Comparison of ENCODE assay signal across 21 mouse cellular contexts in the genomic region with DNA sequence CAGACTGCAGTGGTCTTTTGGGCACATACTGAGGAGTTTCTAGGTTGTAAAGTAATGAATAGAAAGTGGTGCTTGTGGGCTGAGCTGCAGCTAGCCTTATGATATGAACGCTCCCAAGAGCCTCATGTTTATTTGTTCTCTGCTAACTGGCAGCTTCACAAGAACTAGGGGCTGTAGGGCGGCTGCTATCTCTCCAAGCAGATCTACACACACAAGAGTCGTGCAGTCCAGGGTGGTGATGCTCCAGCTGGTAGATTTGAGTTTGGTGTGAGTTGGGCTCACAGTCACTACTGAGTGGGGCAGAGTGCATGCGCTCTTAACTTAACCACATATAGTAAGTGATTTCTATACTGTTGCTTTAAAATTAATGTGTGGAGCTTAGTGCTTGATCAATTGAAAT. TPM values are rescaled to one million over a fixed set of nuclear protein-coding genes. Genes with fewer than 3 reads are reported as not detected.
DNase-seq lines count a peak whose midpoint lies in the region; ATAC-seq and TF ChIP-seq lines count a peak whose summit lies in the region.
"Had no signal": no experiment of that assay in that cellular context is flagged by ENCODE, and none has a peak within 500 bp of the region (broad histone marks: within the 10 kb centered on the region; RNA-seq: fewer than 3 reads in every experiment).

No protein-coding gene starts in this region.

- H3K4me1 ChIP-seq in liver, embryonic 11.5 days (replicated peaks; ENCODE audit: control insufficient read depth, insufficient read depth, low read length), result no peaks in the 10 kb centered on the region; the same call in 1 of the 2 replicates
- H3K4me1 ChIP-seq in liver, postnatal 0 days (ENCODE audit: insufficient read depth), result no peaks in the 10 kb centered on the region
- 0 out of 2 replicates have a peak, but pooled peaks cover 3% of the 10 kb centered on the region for H3K4me1 ChIP-seq in liver, embryonic 13.5 days (replicated peaks)
- H3K4me1 ChIP-seq in liver, embryonic 14.5 days (replicated peaks; ENCODE audit: control insufficient read depth in 2 of 2, insufficient read depth in 2 of 2, low read length in 1 of 2), result no peaks in the 10 kb centered on the region
- H3K4me1 ChIP-seq: embryonic facial prominence, embryonic 12.5 days had no signal

- H3K36me3 ChIP-seq in liver, embryonic 11.5 days (ENCODE audit: control insufficient read depth, insufficient read depth, low read length), result no peaks in the 10 kb centered on the region
- peaks cover 3% of the 10 kb centered on the region; the same call in 1 of the 2 replicates for H3K36me3 ChIP-seq in liver, postnatal 0 days (replicated peaks; ENCODE audit: insufficient read depth, low read length)
- no peaks in the 10 kb centered on the region for H3K36me3 ChIP-seq in liver, embryonic 13.5 days
- H3K36me3 ChIP-seq in liver, embryonic 14.5 days (replicated peaks; ENCODE audit: control insufficient read depth, insufficient read depth, low read depth), result no peaks in the 10 kb centered on the region
- H3K36me3 ChIP-seq: embryonic facial prominence, embryonic 10.5 days; embryonic facial prominence, embryonic 12.5 days; forebrain, embryonic 15.5 days had no signal

- no peak for DNase-seq in liver, embryonic 11.5 days (ENCODE audit: low spot score)
- no peak for DNase-seq in liver, postnatal 0 days
- DNase-seq in liver, embryonic 13.5 days, result no peak
- DNase-seq in liver, embryonic 14.5 days (ENCODE audit: low read depth in 3 of 3, low spot score in 3 of 3), result no peak
- DNase-seq in MN1 (ENCODE audit: low spot score), result no peak
- no peak for DNase-seq in frontal cortex, postnatal 14 days (ENCODE audit: low spot score in 2 of 2)
- DNase-seq: adrenal gland, adult 8-10 months; adrenal gland, postnatal 14 days; adrenal gland, postnatal 36 days; cerebellum, adult 11-12 months; cerebellum, adult 2 months; cerebellum, adult 9-10 months; cerebellum, postnatal 10 days; cerebellum, postnatal 25 days had no signal

- no peak for TF ChIP-seq CTCF in liver, postnatal 0 days (IDR thresholded peaks at IDR 0.05; ENCODE audit: low read depth)
- no peak for TF ChIP-seq CTCF in liver, embryonic 14.5 days (IDR thresholded peaks at IDR 0.05; ENCODE audit: low read depth)

- no peak for TF ChIP-seq EP300 in liver, postnatal 0 days (IDR thresholded peaks at IDR 0.05; ENCODE audit: low read depth)
- no peak for TF ChIP-seq EP300 in liver, embryonic 14.5 days (IDR thresholded peaks at IDR 0.05; ENCODE audit: low read depth)

- H3K4me3 ChIP-seq in liver, embryonic 11.5 days (ENCODE audit: low read depth, low read length), result no peak overlapping the region
- H3K4me3 ChIP-seq in liver, postnatal 0 days (ENCODE audit: low read depth, low read length), result no peak overlapping the region
- no peak overlapping the region for H3K4me3 ChIP-seq in liver, embryonic 13.5 days (replicated peaks)
- H3K4me3 ChIP-seq in liver, embryonic 14.5 days (ENCODE audit: insufficient read depth in 1 of 2, low read depth in 2 of 2, low read length in 2 of 2), result no peak overlapping the region
- H3K4me3 ChIP-seq: embryonic facial prominence, embryonic 10.5 days; embryonic facial prominence, embryonic 12.5 days; forebrain, embryonic 13.5 days; forebrain, embryonic 15.5 days had no signal

- H3K27ac ChIP-seq in liver, embryonic 11.5 days (ENCODE audit: low read depth, low read length), result no peak overlapping the region
- H3K27ac ChIP-seq in liver, postnatal 0 days (ENCODE audit: low read depth), result no peak overlapping the region
- H3K27ac ChIP-seq in liver, embryonic 13.5 days, result no peak overlapping the region
- H3K27ac ChIP-seq in liver, embryonic 14.5 days, result no peak overlapping the region
- H3K27ac ChIP-seq: embryonic facial prominence, embryonic 10.5 days; embryonic facial prominence, embryonic 12.5 days; forebrain, embryonic 13.5 days; forebrain, embryonic 15.5 days had no signal

- no peak overlapping the region for H3K4me2 ChIP-seq in liver, embryonic 11.5 days
- H3K4me2 ChIP-seq in liver, postnatal 0 days (ENCODE audit: low read depth, low read length), result no peak overlapping the region
- H3K4me2 ChIP-seq in liver, embryonic 13.5 days, result no peak overlapping the region
- H3K4me2 ChIP-seq in liver, embryonic 14.5 days (ENCODE audit: low read depth), result no peak overlapping the region
- H3K4me2 ChIP-seq: embryonic facial prominence, embryonic 12.5 days; forebrain, embryonic 13.5 days; forebrain, embryonic 15.5 days had no signal

- no peaks in the 10 kb centered on the region for H3K27me3 ChIP-seq in liver, embryonic 11.5 days (replicated peaks; ENCODE audit: control insufficient read depth, insufficient read depth, low read length)
- H3K27me3 ChIP-seq in liver, postnatal 0 days (ENCODE audit: insufficient read depth, low read length), result no peaks in the 10 kb centered on the region
- no peaks in the 10 kb centered on the region for H3K27me3 ChIP-seq in liver, embryonic 13.5 days
- H3K27me3 ChIP-seq in liver, embryonic 14.5 days (ENCODE audit: control insufficient read depth, insufficient read depth, low read length), result no peaks in the 10 kb centered on the region
- H3K27me3 ChIP-seq: embryonic facial prominence, embryonic 12.5 days; forebrain, embryonic 13.5 days; forebrain, embryonic 15.5 days; Patski had no signal

- no peak overlapping the region for H3K9ac ChIP-seq in liver, embryonic 11.5 days (ENCODE audit: low read depth, low read length)
- no peak overlapping the region for H3K9ac ChIP-seq in liver, postnatal 0 days (replicated peaks)
- H3K9ac ChIP-seq in liver, embryonic 13.5 days, result no peak overlapping the region
- H3K9ac ChIP-seq in liver, embryonic 14.5 days (replicated peaks), result no peak overlapping the region; the same call in 1 of the 2 replicates
- H3K9ac ChIP-seq: embryonic facial prominence, embryonic 12.5 days; forebrain, embryonic 13.5 days; forebrain, embryonic 15.5 days had no signal

- H3K9me3 ChIP-seq in liver, embryonic 11.5 days (ENCODE audit: control insufficient read depth, low read length), result no peaks in the 10 kb centered on the region
- no peaks in the 10 kb centered on the region for H3K9me3 ChIP-seq in liver, postnatal 0 days (ENCODE audit: low read length)
- no peaks in the 10 kb centered on the region for H3K9me3 ChIP-seq in liver, embryonic 13.5 days (replicated peaks)
- H3K9me3 ChIP-seq in liver, embryonic 14.5 days (ENCODE audit: control insufficient read depth, low read length), result no peaks in the 10 kb centered on the region
- H3K9me3 ChIP-seq: embryonic facial prominence, embryonic 10.5 days; embryonic facial prominence, embryonic 12.5 days; forebrain, embryonic 13.5 days; forebrain, embryonic 15.5 days had no signal

- ATAC-seq in liver, embryonic 11.5 days (replicated peaks; ENCODE audit: low FRiP score), result peak; percentile 65
- no peak for ATAC-seq in liver, postnatal 0 days
- peak; percentile 64; the same call in 1 of the 2 replicates for ATAC-seq in liver, embryonic 13.5 days (ENCODE audit: low read depth)
- ATAC-seq in liver, embryonic 14.5 days (ENCODE audit: insufficient read depth), result peak; percentile 37; the same call in 1 of the 2 replicates
- ATAC-seq: activated CD4-positive, CD25-positive, alpha-beta regulatory T cell, adult 4 months; forebrain, embryonic 13.5 days; forebrain, embryonic 15.5 days; Patski had no signal

- 58% methylated on average over 4 of the region's 4 CpGs for WGBS in liver, embryonic 11.5 days
- 58% methylated on average over 4 of the region's 4 CpGs for WGBS in liver, postnatal 0 days (ENCODE audit: insufficient replicate concordance)
- WGBS in liver, embryonic 13.5 days (ENCODE audit: insufficient replicate concordance), result 47% methylated on average over 4 of the region's 4 CpGs
- WGBS in liver, embryonic 14.5 days (ENCODE audit: insufficient replicate concordance), result 42% methylated on average over 4 of the region's 4 CpGs

RNA-seq across cellular contexts. Expression of a gene that starts 8.9 kb away (rescaled TPM):
- polyA plus RNA-seq in liver, embryonic 11.5 days (2014; fragmentation: Nextera tagmentation; extraction: Ambion mirVana), result 27.0 and 29.8 TPM in 2 replicates
- 5.4 and 6.4 TPM in 2 replicates for polyA plus RNA-seq in liver, postnatal 0 days (2015; fragmentation: Nextera tagmentation; extraction: Ambion mirVana)
- 11.5 and 14.7 TPM in 2 replicates for polyA plus RNA-seq in liver, embryonic 13.5 days (2015; fragmentation: Nextera tagmentation; extraction: Ambion mirVana)
- polyA plus RNA-seq in liver, embryonic 14.5 days (2012; rRNA removed), result 3.2 and 4.4 TPM in 2 replicates
- polyA plus RNA-seq in liver, embryonic 14.5 days (2014; fragmentation: Nextera tagmentation; extraction: Ambion mirVana), result 10.7 and 11.8 TPM in 2 replicates

RNA-seq across cellular contexts. Expression of a gene that starts 9.0 kb away (rescaled TPM):
- 0.07 and 0.22 TPM in 2 replicates for polyA plus RNA-seq in liver, embryonic 11.5 days (2014; fragmentation: Nextera tagmentation; extraction: Ambion mirVana)
- 0.13 and 0.15 TPM in 2 replicates for polyA plus RNA-seq in liver, postnatal 0 days (2015; fragmentation: Nextera tagmentation; extraction: Ambion mirVana)
- polyA plus RNA-seq in liver, embryonic 13.5 days (2015; fragmentation: Nextera tagmentation; extraction: Ambion mirVana), result 0.05 TPM in 1 of 2 replicates, not detected in the other
- 0.03 and 0.06 TPM in 2 replicates for polyA plus RNA-seq in liver, embryonic 14.5 days (2012; rRNA removed)
- polyA plus RNA-seq in liver, embryonic 14.5 days (2014; fragmentation: Nextera tagmentation; extraction: Ambion mirVana), result not detected in 2 replicates
- polyA plus RNA-seq: C2C12 had no signal
